Mouse (Mus musculus): Measurements from ENCODE around the gene 4930558K02Rik.

DNA sequence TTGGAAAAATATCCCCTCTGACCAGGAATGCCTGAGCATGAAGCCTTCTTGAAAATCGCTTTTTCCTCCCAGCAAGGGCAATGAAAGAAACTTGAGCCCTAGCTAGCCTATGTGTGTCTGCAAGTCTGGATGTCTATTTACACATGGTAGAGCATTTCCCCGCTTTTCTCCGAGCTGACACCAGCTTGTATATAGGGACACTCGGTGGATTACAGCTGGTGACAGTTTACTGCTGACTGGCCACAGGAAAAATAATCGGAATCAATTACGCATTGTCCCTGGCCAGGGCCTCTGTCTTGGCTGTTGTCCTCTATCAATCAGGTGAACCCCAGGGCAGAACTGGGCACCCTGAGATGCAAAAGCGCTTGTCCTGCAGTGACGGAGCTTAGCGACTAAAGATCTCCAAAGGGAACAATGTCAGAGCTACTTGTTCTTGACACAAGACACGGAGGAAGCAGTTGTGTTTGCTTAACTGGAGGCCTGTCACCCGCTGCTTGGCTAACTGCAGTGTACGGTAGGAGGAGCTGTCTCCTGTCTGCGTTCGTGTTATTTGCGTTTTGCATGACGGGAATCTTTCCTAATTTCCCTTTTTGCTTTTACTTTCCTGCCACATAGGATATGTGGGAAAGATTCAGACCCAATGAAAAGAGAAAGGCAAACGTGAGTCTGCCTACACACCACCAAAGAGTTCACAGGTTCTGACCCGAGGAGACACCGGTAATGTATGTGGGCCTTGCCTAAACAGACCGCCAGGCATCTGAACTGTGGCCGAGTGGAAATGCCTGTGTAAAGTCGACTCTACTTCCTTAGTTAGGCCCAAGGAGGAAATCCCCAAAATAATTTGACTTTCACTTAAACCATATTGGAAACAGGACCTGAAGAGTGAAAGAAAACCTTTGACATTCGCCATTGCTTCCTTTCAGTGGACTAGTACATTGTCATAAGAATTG is 25.7 kb upstream of the 4930558K02Rik start:
- peak; percentile 69; the same call in 1 of the 2 replicates for TF ChIP-seq CTCF (IDR thresholded peaks at IDR 0.05; ENCODE audit: borderline replicate concordance, insufficient read depth, low read length)
- TF ChIP-seq POLR2A (IDR thresholded peaks at IDR 0.05; ENCODE audit: low read depth, low read length): peak; percentile 31; the same call in 1 of the 2 replicates

Measured in embryonic fibroblast, embryonic 13.5 days (primary cell).